Mouse (Mus musculus) forebrain, embryonic 14.5 days (tissue): ENCODE measurements at regions not wholly inside any gene's neighbourhood (a gene's known extent, or its start where the extent isn't known, plus 50 kb on each side); places are given as distances from the start of the nearest gene placed in this dataset.
A peak's percentile ranks its signal among the peaks of the same experiment; 100 is the strongest.

ENCODE experiments used
- ATAC-seq: fragments of 200-750 bp; cut with Nextera tagmentation; 2 replicates; pipeline ENCODE4 v1.8.0; 2017; ENCODE audit warnings: mild to moderate bottlenecking, moderate library complexity
- DNase-seq: peaks from one replicate; pipeline ENCODE4 v3.0.0-alpha.2; 2015; ENCODE audit warnings: low spot score
- H3K27ac ChIP-seq: fragments of 300-500 bp; sonication (generic); 2 replicates; pipeline ENCODE4 v1.5.1; 2014; ENCODE audit warnings: low read depth, mild to moderate bottlenecking, control low read depth, low read length, moderate library complexity
- H3K27me3 ChIP-seq: fragments of 300-500 bp; sonication (generic); replicated peaks from 2 replicates; pipeline ENCODE4 v1.6.1; 2014; ENCODE audit warnings: low read length, control low read depth, mixed read lengths; ENCODE audit not compliant: control insufficient read depth, insufficient read depth
- H3K36me3 ChIP-seq: fragments of 300-500 bp; sonication (generic); 2 replicates; pipeline ENCODE4 v1.6.1; 2014; ENCODE audit warnings: low read length, control low read depth; ENCODE audit not compliant: control insufficient read depth, insufficient read depth
- H3K4me1 ChIP-seq: fragments of 300-500 bp; sonication (generic); 2 replicates; pipeline ENCODE4 v1.6.1; 2014; ENCODE audit warnings: antibody characterized with exemption, low read length, control low read depth; ENCODE audit not compliant: control insufficient read depth, insufficient read depth
- H3K4me2 ChIP-seq: fragments of 300-500 bp; sonication (generic); 2 replicates; pipeline ENCODE4 v1.6.1; 2014; ENCODE audit warnings: mild to moderate bottlenecking, control low read depth, low read length
- H3K4me3 ChIP-seq: fragments of 300-500 bp; sonication (generic); 2 replicates; pipeline ENCODE4 v1.5.1; 2014; ENCODE audit warnings: low read depth, low read length, control low read depth
- H3K9ac ChIP-seq: fragments of 300-500 bp; sonication (generic); 2 replicates; pipeline ENCODE4 v1.6.1; 2014; ENCODE audit warnings: mild to moderate bottlenecking, low read length, control low read depth, moderate library complexity
- H3K9me3 ChIP-seq: fragments of 300-500 bp; sonication (generic); replicated peaks from 2 replicates; pipeline ENCODE4 v1.6.1; 2016; ENCODE audit warnings: low read length, control low read depth, mixed read lengths; ENCODE audit not compliant: control insufficient read depth
- WGBS: fragments of 180-500 bp; shearing (Covaris S2); extraction: QIAGEN DNeasy Blood & Tissue Kit; methylation state at CpG from one replicate; pipeline ENCODE4 v1.1.7; 2014; 5-methylcytosine and 5-hydroxymethylcytosine counted together

DNA sequence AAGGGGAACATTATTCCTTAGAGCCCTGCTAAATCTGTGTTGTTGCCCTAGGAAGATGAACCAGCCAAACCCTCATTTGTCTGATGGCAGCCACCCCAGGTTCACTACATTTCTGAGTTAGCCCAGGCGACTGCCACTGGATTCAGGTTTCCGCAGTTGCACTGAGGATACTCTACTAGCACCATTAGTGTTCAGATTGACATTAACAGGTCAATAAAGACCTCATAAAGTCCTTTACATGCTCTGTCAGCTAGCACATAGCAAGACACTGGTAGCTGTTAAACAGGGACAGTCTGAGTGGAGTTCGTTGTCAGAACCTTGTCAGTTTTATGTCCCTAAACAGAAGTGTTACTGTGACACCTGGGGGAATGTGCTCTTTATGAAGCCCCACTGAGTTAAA, 345.1 kb downstream of the Stim2 start:
- ATAC-seq = no peak
- no peak overlapping the region for H3K27ac ChIP-seq
- no peak overlapping the region for H3K9ac ChIP-seq
- H3K27me3 ChIP-seq = no peaks in the 10 kb centered on the region
- no peaks in the 10 kb centered on the region for H3K4me1 ChIP-seq
- no peaks in the 10 kb centered on the region for H3K36me3 ChIP-seq
- no peaks in the 10 kb centered on the region for H3K9me3 ChIP-seq
- no peak overlapping the region for H3K4me3 ChIP-seq
- H3K4me2 ChIP-seq = no peak overlapping the region
- WGBS = 89% methylated on average over 3 of the region's 3 CpGs
- DNase-seq = no peak

DNA sequence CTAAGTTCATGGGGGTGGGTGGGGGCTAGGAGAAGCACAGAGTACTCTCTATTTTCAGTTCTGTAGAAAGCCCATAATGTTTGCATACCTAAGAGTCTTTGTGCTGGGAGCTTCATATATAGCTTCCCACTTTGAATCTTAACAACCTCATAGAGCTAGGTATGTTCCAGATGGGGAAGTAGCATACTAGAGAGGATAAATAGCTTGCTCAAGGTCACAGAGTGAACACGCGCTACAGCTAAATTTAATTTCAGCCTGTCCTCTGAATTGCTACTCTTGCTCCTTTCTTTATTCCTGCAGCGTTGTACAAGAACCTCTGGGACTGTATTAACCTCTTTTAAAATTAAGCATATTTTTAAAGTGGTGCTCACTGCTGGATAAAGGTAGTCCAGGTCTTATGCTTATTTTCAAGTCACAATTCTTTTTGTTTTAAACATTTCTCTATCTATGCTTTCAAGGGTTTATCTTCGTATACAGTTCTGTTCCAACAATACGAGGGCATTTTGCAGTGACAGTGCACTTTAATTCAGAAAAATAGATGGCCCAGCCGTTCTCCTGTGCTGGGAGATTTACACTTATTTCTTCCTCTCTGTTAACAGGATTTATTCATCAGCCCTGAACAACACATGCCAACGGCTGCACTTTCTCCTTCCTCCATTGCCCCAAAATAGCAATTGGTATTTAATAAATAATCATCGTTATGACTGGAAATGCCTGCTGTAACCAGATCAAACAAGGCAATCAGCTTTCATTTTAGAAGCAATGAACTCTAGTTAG, 350.7 kb downstream of the Stim2 start:
- WGBS = 77% methylated on average over 8 of the region's 8 CpGs
- Histone ChIP-seq H3K9ac (no peak overlapping the region), H3K36me3 (no peaks in the 10 kb centered on the region), H3K27me3 (no peaks in the 10 kb centered on the region), H3K4me3 (no peak overlapping the region), H3K27ac (no peak overlapping the region), H3K4me2 (no peak overlapping the region), H3K9me3 (no peaks in the 10 kb centered on the region), H3K4me1 (0 out of 2 replicates have a peak, but pooled peaks cover 2% of the 10 kb centered on the region)
- no peak for DNase-seq
- ATAC-seq = no peak

DNA sequence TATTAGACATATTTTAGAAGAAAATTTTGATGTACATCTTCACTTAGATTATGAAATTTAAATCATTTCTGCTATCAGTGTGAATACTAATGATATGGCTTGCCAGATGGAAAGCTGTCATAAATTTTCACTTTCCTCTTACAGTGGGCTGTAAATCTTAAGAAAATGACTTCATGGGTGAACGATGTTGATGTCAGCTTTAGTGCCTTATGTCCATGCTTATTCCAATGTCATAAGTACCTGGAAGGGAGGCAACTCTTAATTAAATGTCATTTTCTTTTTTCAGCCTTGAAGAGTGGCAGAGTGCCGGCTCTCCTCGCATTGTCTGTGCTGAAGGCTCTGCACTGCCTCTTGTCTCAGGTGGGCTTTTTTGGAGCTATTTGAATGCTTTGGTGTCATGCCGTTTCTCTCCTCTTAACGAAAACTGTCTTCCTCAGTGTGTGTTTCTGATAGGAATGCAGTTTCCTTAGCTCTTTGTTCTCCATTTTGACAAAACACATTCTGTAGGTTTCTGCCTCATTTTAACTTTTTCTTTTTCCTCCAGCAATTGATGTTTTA, 351.6 kb downstream of the Stim2 start:
- Histone ChIP-seq H3K9me3 (no peaks in the 10 kb centered on the region), H3K27ac (no peak overlapping the region), H3K4me3 (no peak overlapping the region), H3K36me3 (no peaks in the 10 kb centered on the region), H3K9ac (no peak overlapping the region), H3K4me2 (no peak overlapping the region), H3K4me1 (0 out of 2 replicates have a peak, but pooled peaks cover 2% of the 10 kb centered on the region), H3K27me3 (no peaks in the 10 kb centered on the region)
- ATAC-seq (peak; percentile 65; the same call in 1 of the 2 replicates), DNase-seq (peak; percentile 22)
- 43% methylated on average over 5 of the region's 5 CpGs for WGBS

DNA sequence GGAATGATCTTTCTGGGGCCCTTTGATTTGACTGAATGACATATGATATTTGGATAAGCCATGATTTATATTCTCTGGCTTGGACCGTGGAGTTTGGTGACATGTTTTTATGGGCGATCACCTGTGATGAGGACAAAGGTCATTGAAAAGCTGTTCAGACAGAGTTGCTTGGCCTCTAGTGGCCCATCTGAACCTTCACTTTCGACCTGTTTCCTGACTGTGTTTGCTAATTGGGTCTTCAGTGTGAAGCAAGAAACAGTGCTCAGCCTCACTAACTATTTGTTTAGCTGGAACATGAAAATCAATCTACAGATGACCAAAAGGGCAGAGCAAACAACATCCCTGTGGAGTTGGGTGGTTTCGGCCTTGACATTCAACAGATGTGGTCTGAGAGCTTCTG, 357.8 kb downstream of the Stim2 start:
- H3K4me1 ChIP-seq = no peaks in the 10 kb centered on the region
- no peak for DNase-seq
- no peaks in the 10 kb centered on the region for H3K9me3 ChIP-seq
- H3K4me3 ChIP-seq = no peak overlapping the region
- no peaks in the 10 kb centered on the region for H3K36me3 ChIP-seq
- WGBS = 89% methylated on average over 4 of the region's 4 CpGs
- no peak overlapping the region for H3K4me2 ChIP-seq
- H3K27me3 ChIP-seq = no peaks in the 10 kb centered on the region
- no peak overlapping the region for H3K9ac ChIP-seq
- no peak overlapping the region for H3K27ac ChIP-seq
- no peak for ATAC-seq

DNA sequence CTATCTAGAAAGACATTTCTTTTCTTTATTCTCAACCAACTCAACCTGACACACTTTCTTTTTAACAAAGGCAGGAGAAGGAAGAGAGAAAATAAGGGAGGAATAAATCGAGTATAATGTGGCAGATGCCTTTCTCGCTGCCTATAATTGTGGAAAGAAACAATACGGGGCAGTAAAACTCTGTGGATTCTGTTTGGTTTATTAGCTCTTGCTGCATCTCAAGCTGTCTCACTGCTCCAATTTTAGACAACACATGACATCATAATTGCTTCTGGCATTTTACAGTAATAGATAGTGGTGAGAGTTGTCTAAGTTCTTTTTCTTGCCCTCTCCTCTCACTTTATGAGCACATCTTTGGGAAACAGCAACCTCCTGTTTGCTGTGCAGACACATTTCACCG, 359.2 kb downstream of the Stim2 start:
- Histone ChIP-seq H3K4me2 (no peak overlapping the region), H3K36me3 (no peaks in the 10 kb centered on the region), H3K4me1 (no peaks in the 10 kb centered on the region), H3K27ac (no peak overlapping the region), H3K27me3 (no peaks in the 10 kb centered on the region), H3K9me3 (no peaks in the 10 kb centered on the region), H3K9ac (no peak overlapping the region), H3K4me3 (no peak overlapping the region)
- WGBS = 65% methylated on average over 4 of the region's 4 CpGs
- ATAC-seq (no peak), DNase-seq (no peak)

DNA sequence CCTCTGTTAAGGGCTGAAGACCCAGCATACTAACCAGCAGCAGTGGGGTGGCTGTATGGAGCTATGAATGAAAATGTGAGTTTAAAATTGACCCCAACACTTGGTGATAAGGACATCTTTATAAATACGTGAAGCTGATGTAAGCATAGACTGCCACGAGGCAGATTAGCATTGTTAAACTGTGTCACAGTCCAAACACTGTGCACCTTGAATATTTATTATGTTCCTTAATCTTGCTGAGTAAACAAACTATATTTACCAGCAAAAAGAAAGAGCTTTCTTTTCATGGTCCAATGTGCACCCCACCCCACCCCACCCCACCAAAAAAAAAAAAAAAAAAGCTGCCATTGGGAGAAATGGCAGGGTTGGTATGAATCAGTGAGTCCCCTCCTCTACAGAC, 359.9 kb downstream of the Stim2 start:
- ATAC-seq = no peak
- Histone ChIP-seq H3K27ac (no peak overlapping the region), H3K27me3 (no peaks in the 10 kb centered on the region), H3K4me2 (no peak overlapping the region), H3K4me3 (no peak overlapping the region), H3K9me3 (no peaks in the 10 kb centered on the region), H3K36me3 (no peaks in the 10 kb centered on the region), H3K4me1 (no peaks in the 10 kb centered on the region), H3K9ac (no peak overlapping the region)
- no peak for DNase-seq
- WGBS = 78% methylated on average over 2 of the region's 2 CpGs
